Mouse (Mus musculus) limb, embryonic 11.5 days (tissue): ENCODE measurements around the gene Higd2a. TPM values are rescaled to one million over a fixed set of nuclear protein-coding genes. Genes with fewer than 3 reads are reported as not detected.
A peak's percentile ranks its signal among the peaks of the same experiment; 100 is the strongest.

Source experiments
- ATAC-seq: fragments of 200-750 bp; cut with Nextera tagmentation; 2 replicates; pipeline ENCODE4 v1.8.0; 2017; ENCODE audit warnings: low read depth; ENCODE audit not compliant: insufficient number of reproducible peaks, low FRiP score, low TSS enrichment
- DNase-seq: peaks from one replicate; pipeline ENCODE4 v3.0.0-alpha.2; 2015; ENCODE audit warnings: low spot score
- H3K27ac ChIP-seq: fragments of 300-500 bp; sonication (generic); replicated peaks from 2 replicates; pipeline ENCODE4 v1.5.1; 2014; ENCODE audit warnings: low read depth, mild to moderate bottlenecking, low read length
- H3K27me3 ChIP-seq: fragments of 300-500 bp; sonication (generic); 2 replicates; pipeline ENCODE4 v1.6.1; 2014; ENCODE audit warnings: mild to moderate bottlenecking, low read length, mixed read lengths; ENCODE audit not compliant: control insufficient read depth, insufficient read depth
- H3K36me3 ChIP-seq: fragments of 300-500 bp; sonication (generic); 2 replicates; pipeline ENCODE4 v1.6.1; 2014; ENCODE audit warnings: mild to moderate bottlenecking, low read length, moderate library complexity, mixed read lengths; ENCODE audit not compliant: control insufficient read depth, insufficient read depth
- H3K4me1 ChIP-seq: fragments of 300-500 bp; sonication (generic); 2 replicates; pipeline ENCODE4 v1.6.1; 2014; ENCODE audit warnings: low read length, mixed read lengths; ENCODE audit not compliant: control insufficient read depth, insufficient read depth
- H3K4me2 ChIP-seq: fragments of 300-500 bp; sonication (generic); 2 replicates; pipeline ENCODE4 v1.6.1; 2014; ENCODE audit warnings: low read depth, mild to moderate bottlenecking, moderate library complexity; ENCODE audit not compliant: severe bottlenecking
- H3K4me3 ChIP-seq: fragments of 300-500 bp; sonication (generic); 2 replicates; pipeline ENCODE4 v1.5.1; 2014; ENCODE audit warnings: low read depth, low read length
- H3K9ac ChIP-seq: fragments of 300-500 bp; sonication (generic); 2 replicates; pipeline ENCODE4 v1.6.1; 2014; ENCODE audit warnings: mild to moderate bottlenecking, low read length
- H3K9me3 ChIP-seq: fragments of 300-500 bp; sonication (generic); 2 replicates; pipeline ENCODE4 v1.6.1; 2016; ENCODE audit warnings: low read length; ENCODE audit not compliant: control insufficient read depth
- WGBS: fragments of 180-500 bp; shearing (Covaris S2); extraction: QIAGEN DNeasy Blood & Tissue Kit; methylation state at CpG from one replicate; pipeline ENCODE4 v1.1.7; 2014; 5-methylcytosine and 5-hydroxymethylcytosine counted together
- polyA plus RNA-seq: library from polyadenylated mRNA; unstranded; fragments of >200 nt; fragmentation: Nextera tagmentation; extraction: Ambion mirVana; gene quantifications from 2 replicates; pipeline ENCODE4 v1.2.1, GENCODE M21; 2014

The Higd2a gene
- polyA plus RNA-seq, 1 experiment from 2014 or later = 157 TPM

DNA sequence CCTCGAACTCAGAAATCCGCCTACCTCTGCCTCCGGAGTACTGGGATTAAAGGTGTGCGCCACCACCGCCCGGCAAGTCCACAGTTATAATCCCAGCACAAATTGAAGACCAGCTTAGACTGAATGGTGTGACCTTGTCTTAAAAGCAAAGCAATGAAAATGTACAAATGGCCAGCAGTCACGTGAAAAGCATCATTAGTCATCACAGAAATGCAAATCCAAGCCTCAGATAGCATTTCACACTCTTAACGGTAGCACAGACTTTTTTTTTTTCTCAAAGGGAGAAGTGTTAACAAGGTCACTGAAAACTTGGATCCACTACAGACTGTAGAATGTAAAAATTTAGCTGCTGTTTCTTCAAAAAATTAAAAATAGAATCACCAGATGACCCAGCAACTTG lies 26.3 kb downstream of the Higd2a start:
- WGBS = 85% methylated on average over 8 of the region's 8 CpGs
- H3K9me3 ChIP-seq = no peaks in the 10 kb centered on the region

DNA sequence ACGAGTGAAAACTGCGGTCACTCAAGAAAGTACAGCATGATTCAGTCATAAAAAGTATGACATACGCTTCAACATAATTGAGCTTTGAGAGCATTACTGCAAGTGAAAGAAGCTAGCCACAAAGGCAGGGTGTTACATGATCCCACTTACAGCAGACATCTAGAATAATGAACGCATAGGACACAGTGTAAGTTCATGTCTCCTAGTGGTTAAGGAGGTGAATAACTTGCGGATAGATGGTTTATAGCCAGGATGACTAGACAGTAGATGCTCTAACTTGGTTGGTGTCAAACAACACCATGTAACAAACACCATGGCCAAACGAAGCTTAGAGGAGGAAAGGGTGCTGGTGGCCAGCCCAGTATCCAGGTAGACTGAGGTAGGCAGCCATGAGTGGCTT lies 27.0 kb downstream of the Higd2a start:
- DNase-seq (no peak), ATAC-seq (no peak)
- Histone ChIP-seq H3K27me3 (no peaks in the 10 kb centered on the region), H3K9me3 (no peaks in the 10 kb centered on the region), H3K4me1 (no peaks in the 10 kb centered on the region), H3K9ac (no peak overlapping the region), H3K36me3 (no peaks in the 10 kb centered on the region), H3K4me2 (no peak overlapping the region), H3K4me3 (no peak overlapping the region), H3K27ac (no peak overlapping the region)
- 73% methylated on average over 6 of the region's 6 CpGs for WGBS

More for the DNA sequence above, 26.3 kb downstream of the Higd2a start:
- Histone ChIP-seq H3K36me3 (no peaks in the 10 kb centered on the region), H3K27me3 (no peaks in the 10 kb centered on the region), H3K4me3 (no peak overlapping the region), H3K9ac (no peak overlapping the region), H3K27ac (no peak overlapping the region), H3K4me2 (no peak overlapping the region), H3K4me1 (0 out of 2 replicates have a peak, but pooled peaks cover 3% of the 10 kb centered on the region)
- ATAC-seq (no peak), DNase-seq (no peak)

DNA sequence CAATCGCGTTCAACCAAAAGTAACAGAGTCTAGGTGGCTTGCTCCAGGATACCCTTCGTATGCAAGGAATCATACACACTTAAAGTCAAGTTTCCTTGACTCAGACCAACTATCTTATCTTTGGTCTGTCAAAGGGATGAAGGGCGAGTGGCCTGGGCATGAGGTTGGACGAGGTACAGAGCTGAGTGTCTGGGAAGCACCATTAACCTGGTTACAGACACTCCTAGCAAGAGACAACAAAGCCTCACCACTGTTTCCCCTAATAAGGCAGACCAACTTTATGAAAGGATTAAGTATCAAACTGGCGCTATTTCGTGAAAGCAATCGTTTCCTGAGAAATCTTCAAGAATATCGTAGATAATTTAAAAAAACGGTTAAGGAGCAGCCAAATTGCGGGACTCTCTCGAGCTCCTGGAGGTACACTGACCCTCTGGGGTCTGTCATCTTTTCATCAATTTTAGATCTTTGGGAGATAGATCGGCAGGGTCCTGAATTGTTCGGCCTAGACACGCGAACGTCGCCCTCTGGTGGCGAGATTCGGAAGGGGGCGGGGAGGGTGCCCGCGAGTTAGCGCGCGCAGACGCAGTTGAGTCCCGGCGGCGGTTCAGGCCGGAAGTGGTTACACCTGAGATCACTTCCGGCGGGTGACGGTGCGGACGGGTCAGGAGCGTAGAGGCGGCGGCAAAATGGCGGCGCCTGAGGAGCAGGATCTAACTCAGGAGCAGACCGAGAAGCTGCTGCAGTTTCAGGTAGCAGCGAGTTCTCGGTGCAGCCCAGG lies 31.3 kb downstream of the Higd2a start, which contains the start of gene Faf2:
Faf2 (plus strand) TSS at position 630 of the 778 bp plus-strand sequence.
- peak; percentile 100 for DNase-seq
- H3K9ac ChIP-seq = peak within 1 kb of the TSS; percentile 93
- 10% methylated on average over 44 of the region's 44 CpGs for WGBS

DNA sequence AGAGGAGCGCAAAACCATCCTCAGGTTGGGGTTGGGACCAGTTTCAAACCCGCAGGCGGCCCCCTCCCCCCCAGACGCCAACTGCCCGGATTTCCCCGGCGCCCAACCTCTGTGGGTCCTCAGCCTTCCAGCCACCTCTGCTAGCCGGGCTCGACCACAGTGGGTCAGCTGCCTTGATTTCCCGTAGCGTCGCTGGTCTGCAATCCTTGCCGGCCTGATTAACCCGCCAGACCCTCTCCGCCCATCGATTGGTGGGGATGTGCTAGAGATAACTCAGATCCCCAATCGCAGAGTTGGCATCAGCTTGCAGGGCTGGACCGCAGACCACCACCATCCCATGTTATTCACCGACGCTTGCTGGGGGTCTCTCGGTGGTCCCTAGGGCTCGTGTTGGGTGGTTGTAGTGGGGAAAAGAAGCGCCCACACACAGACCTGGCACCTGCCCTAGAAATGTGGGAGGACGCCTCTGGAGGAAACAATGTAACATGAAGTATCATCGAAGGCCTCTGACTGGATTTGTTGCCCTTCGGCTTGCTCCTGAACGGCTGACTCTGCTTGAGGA lies 32.0 kb downstream of the Higd2a start:
- no peaks in the 10 kb centered on the region for H3K36me3 ChIP-seq
- peak overlapping the region; percentile 54 for H3K4me2 ChIP-seq
- H3K9ac ChIP-seq = peak overlapping the region; percentile 93
- 2% methylated on average over 27 of the region's 27 CpGs for WGBS
- no peaks in the 10 kb centered on the region for H3K9me3 ChIP-seq
- ATAC-seq (peak; percentile 72), DNase-seq (no peak)
- H3K4me1 ChIP-seq = no peaks in the 10 kb centered on the region
- H3K27ac ChIP-seq = peak overlapping the region; percentile 62; the same call in 1 of the 2 replicates
- no peaks in the 10 kb centered on the region for H3K27me3 ChIP-seq
- peak overlapping the region; percentile 96 for H3K4me3 ChIP-seq

More for the DNA sequence above, 31.3 kb downstream of the Higd2a start, which contains the start of gene Faf2:
- peak within 1 kb of the TSS; percentile 96 for H3K4me3 ChIP-seq
- H3K9me3 ChIP-seq = no peaks in the 10 kb centered on the region
- H3K4me1 ChIP-seq = no peaks in the 10 kb centered on the region
- peak within 1 kb of the TSS; percentile 62; the same call in 1 of the 2 replicates for H3K27ac ChIP-seq
- no peaks in the 10 kb centered on the region for H3K27me3 ChIP-seq
- H3K4me2 ChIP-seq = peak within 1 kb of the TSS; percentile 54
- ATAC-seq = peak; percentile 95
- H3K36me3 ChIP-seq = no peaks in the 10 kb centered on the region

DNA sequence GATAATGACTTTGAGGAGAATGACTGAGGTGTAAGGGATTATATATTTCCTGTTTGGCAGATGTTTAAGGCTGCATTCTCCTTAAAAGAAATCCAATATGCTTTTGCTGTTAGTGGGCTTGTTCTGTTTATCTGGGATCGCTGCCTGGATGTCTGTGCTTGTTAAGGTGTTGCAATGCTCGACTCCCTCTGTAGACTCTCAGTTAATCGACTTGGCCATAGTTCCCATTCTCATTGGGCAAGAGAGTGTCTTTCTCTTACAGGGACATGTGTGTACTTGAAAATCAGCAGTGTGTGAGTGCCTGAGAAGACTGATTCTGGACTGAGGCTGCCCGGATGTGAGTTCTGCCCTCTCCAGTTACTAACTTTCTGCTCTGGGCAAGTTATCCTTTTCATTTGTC lies 39.1 kb downstream of the Higd2a start:
- H3K9ac ChIP-seq = no peak overlapping the region
- H3K4me2 ChIP-seq = no peak overlapping the region
- H3K4me3 ChIP-seq = no peak overlapping the region
- no peaks in the 10 kb centered on the region for H3K36me3 ChIP-seq
- no peaks in the 10 kb centered on the region for H3K9me3 ChIP-seq
- no peak overlapping the region for H3K27ac ChIP-seq
- H3K4me1 ChIP-seq = no peaks in the 10 kb centered on the region
- 86% methylated on average over 4 of the region's 4 CpGs for WGBS
- DNase-seq (no peak), ATAC-seq (no peak)
- H3K27me3 ChIP-seq = no peaks in the 10 kb centered on the region

DNA sequence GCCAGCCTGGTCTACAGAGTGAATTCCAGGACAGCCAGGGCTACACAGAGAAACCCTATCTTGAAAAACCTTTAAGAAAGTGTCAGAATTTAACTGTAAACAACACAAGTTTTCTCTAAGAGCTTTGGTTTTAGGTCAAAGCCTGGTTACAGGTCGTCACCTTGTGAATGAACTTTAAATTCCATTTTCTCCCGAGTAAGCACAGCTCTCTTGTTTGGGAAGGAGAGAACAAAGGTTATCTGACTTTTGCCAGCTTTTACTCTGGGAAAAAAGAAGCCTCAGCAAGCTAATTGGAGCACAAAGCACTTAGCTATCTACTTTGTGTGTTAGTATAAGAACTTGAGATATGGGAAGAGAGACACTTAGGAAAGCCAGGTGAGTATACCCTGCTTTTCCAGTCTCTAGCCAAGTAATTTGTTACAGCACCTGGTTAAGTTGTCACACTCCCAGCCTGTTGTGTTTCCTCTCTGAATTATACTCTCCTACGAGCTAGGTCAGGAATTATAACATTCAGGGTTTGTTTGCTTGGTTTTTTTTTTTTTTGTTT lies 42.8 kb downstream of the Higd2a start:
- Histone ChIP-seq H3K4me3 (no peak overlapping the region), H3K36me3 (no peaks in the 10 kb centered on the region; the same call in 1 of the 2 replicates), H3K4me1 (no peaks in the 10 kb centered on the region), H3K9me3 (no peaks in the 10 kb centered on the region), H3K9ac (no peak overlapping the region), H3K27ac (no peak overlapping the region), H3K4me2 (no peak overlapping the region), H3K27me3 (no peaks in the 10 kb centered on the region)
- WGBS = 87% methylated on average over 3 of the region's 3 CpGs
- ATAC-seq (no peak), DNase-seq (no peak)

DNA sequence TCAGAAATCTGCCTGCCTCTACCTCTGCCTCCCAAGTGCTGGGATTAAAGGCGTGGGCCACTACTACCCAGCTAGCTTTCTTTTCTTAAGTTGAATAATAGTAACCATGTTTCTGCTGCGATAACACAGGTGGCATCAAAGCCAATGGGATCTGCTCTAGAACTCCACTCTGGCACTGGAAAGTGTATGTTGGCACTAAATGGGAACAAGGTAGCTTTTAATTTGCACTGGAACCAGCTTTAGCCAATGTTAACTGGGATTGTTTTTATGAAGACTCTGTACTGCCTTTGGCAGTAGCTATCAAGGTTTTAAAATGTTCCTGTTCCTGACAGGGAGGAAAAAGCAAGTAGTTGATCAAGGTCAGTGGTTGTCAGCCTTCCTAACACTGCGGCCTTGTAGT lies 45.0 kb downstream of the Higd2a start:
- peaks cover 5% of the 10 kb centered on the region; the same call in 1 of the 2 replicates for H3K36me3 ChIP-seq
- no peaks in the 10 kb centered on the region for H3K4me1 ChIP-seq

More for the DNA sequence above, 45.0 kb downstream of the Higd2a start:
- Histone ChIP-seq H3K9ac (no peak overlapping the region), H3K27me3 (no peaks in the 10 kb centered on the region), H3K4me2 (no peak overlapping the region), H3K9me3 (no peaks in the 10 kb centered on the region), H3K27ac (no peak overlapping the region), H3K4me3 (no peak overlapping the region)
- no peak for DNase-seq
- 95% methylated on average over 3 of the region's 3 CpGs for WGBS
- no peak for ATAC-seq
